Mouse (Mus musculus) left cerebral cortex, adult 8-10 months (tissue): ENCODE results near the gene Irx5. TPM values are rescaled to one million over a fixed set of nuclear protein-coding genes. Genes with fewer than 3 reads are reported as not detected.

Experiments used
- DNase-seq, 2 experiments: peaks; one replicate each; pipeline ENCODE4 v3.0.0; 2022; ENCODE audit warnings: low spot score in 2 of 2
- total RNA-seq, 4 experiments: library from RNA; stranded (reverse); gene quantifications; 2 replicates each; pipeline ENCODE4 v1.2.4; 2022

The Irx5 gene
- total RNA-seq, 4 experiments from 2014 or later = 0.30 to 0.35 (median 0.30) TPM; not detected in 1

GRCm38 (mm10) chr8:92360083-92360861 lies 2.8 kb downstream of the Irx5 start:
- DNase-seq = no peak

GRCm38 (mm10) chr8:92361546-92362351 lies 4.3 kb downstream of the Irx5 start:
- DNase-seq = no peak

GRCm38 (mm10) chr8:92362396-92363115 lies 5.1 kb downstream of the Irx5 start:
- no peak for DNase-seq

- no peak for DNase-seq
Observed at GRCm38 (mm10) chr8:92363217-92364147, 6.1 kb downstream of the Irx5 start.

DNA sequence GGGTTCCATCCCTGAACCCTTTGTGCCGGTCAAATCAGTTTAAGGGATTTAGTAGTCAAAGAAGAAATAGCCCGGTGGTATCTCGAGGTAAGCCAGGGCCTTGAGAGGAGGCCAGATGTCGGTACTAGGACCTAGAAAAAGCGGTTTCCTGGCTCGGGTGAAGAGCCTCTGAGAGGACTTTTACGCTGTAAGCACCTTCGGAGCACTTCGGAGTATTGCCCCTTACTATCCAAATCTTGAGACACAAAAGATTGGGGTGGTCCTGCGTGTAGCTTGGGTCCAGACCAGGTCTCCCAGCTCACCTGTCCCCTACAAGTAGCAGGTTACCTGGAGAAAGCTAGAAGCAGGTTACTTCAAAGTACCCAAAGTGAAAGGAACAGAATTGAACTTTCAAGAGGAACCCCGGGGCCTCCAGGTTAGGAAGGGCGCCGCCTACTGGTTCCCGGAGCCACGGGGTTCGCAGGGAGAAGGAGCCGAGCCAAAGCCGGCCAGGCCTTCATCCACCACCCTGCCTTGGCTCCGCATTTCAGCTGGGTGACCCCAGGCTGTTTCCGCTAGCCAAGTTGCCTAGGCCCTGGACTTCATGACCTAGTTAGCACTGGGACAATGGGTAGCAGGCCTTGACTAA lies 6.8 kb downstream of the Irx5 start:
- no peak for DNase-seq

- DNase-seq = no peak
Observed at GRCm38 (mm10) chr8:92364776-92365240, 7.4 kb downstream of the Irx5 start.

GRCm38 (mm10) chr8:92365241-92365943 lies 8.0 kb downstream of the Irx5 start:
- no peak for DNase-seq

DNA sequence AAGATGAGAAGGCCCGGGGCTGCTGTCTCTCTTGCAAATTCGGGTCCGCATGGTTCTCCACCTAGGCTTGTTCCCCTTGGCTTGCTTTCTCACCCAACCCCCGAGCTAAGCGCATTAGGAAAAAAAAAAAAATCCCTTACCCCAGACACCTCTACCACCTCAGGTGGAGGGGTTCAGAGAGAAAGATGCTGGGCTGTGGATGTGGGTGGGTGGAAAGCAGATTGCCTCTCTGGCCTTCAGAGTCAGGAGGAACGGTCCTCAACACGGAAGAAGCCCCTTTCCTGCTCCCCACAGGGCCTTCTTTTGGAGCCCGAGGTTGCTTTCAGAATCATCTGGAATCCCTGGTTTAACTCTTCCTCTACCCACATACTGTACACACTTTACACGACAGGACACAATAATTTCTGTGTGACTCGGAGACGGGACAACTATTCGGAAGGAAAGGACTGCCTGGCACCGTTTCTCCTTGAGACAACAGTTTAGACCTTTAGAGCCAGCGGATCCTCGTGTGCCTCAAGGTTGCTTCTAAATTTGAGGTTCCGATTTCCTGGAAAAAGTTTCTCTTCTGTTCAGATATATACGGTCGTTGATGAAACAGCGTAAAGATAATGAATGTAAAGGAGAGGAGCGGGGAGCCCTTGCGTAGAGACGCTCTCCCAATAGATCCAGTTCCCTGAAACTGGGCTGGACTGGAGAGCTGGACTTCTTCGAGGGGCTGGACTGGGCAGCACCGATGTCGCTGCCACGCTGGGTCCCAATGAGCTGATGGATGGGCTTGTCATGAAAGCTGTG lies 8.7 kb downstream of the Irx5 start:
- no peak for DNase-seq

GRCm38 (mm10) chr8:92366736-92367267 lies 9.4 kb downstream of the Irx5 start:
- no peak for DNase-seq

DNA sequence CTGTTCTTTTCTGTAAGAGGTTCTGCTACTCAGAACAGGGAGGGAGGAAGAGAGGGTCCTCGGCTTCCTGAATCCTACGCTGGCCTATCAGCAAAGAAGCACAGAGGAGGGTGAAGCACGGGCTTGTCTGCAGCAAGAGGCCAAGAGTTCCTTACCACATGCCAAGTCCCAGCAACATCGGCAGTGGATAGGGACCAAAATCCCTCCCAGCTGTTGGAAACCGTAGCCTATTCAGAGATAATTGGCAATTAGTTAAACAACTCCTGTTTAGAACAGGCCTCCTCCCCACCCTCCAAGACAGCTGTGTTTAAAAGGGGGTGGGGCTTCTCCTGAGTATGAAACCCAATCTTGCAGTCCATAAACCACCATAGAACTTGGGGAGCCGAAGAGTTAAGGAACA lies 22.1 kb downstream of the Irx5 start:
- DNase-seq = no peak

DNA sequence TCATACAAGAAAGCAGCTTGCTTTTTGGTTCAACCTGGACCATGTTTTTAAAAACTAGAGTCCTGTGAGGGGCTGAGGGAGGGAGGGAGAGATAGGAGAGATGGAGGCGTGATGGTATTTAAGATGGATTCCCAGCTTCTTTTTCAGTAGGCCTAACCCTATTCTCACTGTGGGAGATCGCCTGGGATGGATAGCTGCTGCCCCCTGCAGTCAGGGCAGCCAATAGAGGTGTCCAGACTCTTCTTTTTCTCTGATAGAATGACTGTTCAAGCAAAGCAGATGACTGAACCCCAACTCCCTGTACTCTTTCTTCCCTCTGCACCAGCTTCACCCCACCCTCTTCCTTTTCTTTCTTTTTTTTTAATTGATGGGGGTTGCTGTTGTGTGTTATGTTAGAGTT lies 23.1 kb downstream of the Irx5 start:
- DNase-seq = no peak

- DNase-seq = no peak
Observed at GRCm38 (mm10) chr8:92387893-92388292, 30.5 kb downstream of the Irx5 start.

DNA sequence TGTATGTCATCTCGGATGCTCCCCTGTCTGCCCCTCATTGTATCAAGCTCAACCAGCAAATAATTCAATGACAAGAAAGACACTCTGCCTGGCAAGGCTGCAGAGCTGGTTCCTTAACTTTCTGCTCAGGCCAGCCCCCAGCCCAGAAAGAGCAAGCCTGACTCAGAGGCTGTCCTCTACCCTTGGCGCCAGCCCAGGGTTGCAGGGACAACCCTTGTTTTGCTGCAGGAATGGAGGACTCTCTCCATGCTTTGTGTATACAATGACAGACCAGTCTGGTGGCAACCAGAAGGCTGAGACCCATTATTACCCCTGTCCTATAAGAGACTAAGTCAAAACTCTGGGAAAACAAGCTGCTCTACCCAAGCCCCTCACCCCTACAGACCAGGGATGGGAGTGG lies 46.8 kb downstream of the Irx5 start:
- DNase-seq = no peak

DNA sequence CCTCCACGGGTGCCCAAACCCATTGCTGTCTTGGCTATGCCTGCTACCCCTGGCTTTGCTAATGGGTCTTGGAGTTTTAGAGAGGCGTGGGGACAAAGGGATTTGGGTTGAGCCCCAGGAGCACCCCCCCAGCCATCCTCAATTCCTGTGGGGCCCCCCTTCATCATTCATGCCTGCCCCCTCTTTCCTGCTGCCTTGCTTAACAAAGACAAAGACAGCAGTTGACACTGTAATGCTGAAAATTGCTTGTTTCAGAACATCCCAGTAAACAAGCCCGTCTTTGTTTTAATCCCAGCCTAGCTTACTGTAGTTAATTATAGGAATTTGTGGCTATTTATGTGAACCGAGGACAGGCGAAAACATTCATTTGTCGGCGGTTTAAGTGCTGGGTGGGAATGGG lies 50.7 kb downstream of the Irx5 start:
- no peak for DNase-seq

- DNase-seq = no peak
Observed at GRCm38 (mm10) chr8:92413583-92413982, 56.2 kb downstream of the Irx5 start.

GRCm38 (mm10) chr8:92420666-92421065 lies 63.2 kb downstream of the Irx5 start:
- DNase-seq = no peak
